Mouse (Mus musculus): ENCODE measurements at regions not wholly inside any gene's neighbourhood (a gene's known extent, or its start where the extent isn't known, plus 50 kb on each side); places are given as distances from the start of the nearest gene placed in this dataset.

DNA sequence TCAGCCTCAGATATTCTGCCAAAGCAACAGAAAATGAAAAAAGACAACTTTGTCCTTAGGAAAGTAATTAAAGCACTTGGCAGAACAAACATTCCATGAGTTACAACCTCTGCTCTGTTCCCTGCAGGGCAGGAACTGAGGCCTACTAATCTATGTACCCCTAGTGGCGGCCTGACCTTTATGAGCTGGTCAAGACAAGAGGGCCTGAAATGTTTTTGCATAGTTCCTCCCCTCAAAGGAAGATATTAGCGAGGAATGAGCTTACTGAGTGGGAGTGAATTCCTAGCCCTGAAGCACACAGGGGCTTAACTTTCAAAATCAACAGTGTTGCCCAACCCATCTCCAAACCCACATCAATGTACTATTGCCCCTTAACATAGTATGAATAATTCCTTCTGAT is 76.6 kb upstream of the Itgb1 start:
- TF ChIP-seq CTCF (IDR thresholded peaks at IDR 0.05; ENCODE audit: low read depth, low read length), result no peak
- no peak for TF ChIP-seq POLR2A (IDR thresholded peaks at IDR 0.05; ENCODE audit: borderline replicate concordance, low read depth, low read length)

Measured in bone marrow macrophage, adult 2 months (primary cell).